Mouse (Mus musculus): ENCODE data around the gene Cxxc4. TPM values are rescaled to one million over a fixed set of nuclear protein-coding genes. Genes with fewer than 3 reads are reported as not detected.

Cxxc4 gene
- polyA plus RNA-seq, 1 experiment from 2014 or later, result 1.3 TPM

DNA sequence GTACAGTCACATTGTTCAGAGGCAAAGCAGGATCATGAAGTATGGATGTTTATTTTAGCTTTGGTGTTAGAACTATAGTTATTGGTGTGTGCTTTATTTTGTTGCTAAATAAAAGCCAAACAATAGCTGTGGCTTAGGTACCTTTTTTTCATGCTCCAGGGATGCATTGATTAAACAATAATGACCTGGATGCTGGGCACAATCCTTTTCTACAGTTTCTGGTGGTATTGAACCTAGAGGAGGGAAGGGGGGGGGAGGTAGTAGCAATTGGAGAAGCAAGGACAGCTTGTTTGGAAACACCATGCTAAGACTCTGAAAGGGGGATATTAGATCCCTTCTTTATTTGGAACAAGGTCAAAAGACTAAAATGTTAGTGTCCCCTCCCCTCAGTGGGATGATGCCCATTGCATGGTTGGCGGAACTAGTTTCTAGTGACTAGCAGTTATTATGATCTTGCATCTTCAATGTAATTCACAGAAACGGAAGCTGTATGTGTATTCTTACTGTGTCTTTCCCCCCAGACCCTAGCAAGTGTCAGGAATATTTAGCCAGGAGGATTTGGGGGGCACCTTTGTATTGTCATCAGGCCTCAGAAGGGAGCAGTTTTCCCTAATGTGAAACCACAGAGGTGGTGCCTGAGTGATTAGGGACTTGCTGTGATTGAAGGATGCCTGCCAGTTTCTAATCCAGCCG lies 975 bp downstream of the Cxxc4 start:
- Histone ChIP-seq H3K4me3 (ENCODE audit: low read depth, low read length) (0 out of 2 replicates have a peak overlapping the region, but pooled peaks have one; percentile 51), H3K4me1 (replicated peaks; ENCODE audit: control insufficient read depth, insufficient read depth, low read length) (no peaks in the 10 kb centered on the region), H3K36me3 (ENCODE audit: control insufficient read depth, insufficient read depth) (no peaks in the 10 kb centered on the region), H3K9ac (ENCODE audit: low read depth, low read length) (no peak overlapping the region), H3K4me2 (replicated peaks; ENCODE audit: low read depth) (peak overlapping the region; percentile 89; the same call in 1 of the 2 replicates), H3K27me3 (replicated peaks; ENCODE audit: control insufficient read depth, insufficient read depth, low read length) (0 out of 2 replicates have a peak, but pooled peaks cover 3% of the 10 kb centered on the region), H3K9me3 (ENCODE audit: control insufficient read depth) (no peaks in the 10 kb centered on the region), H3K27ac (ENCODE audit: low read depth, low read length) (no peak overlapping the region)
- no peak for TF ChIP-seq CTCF (IDR thresholded peaks at IDR 0.05; ENCODE audit: low read depth)
- WGBS, result 80% methylated on average over 3 of the region's 3 CpGs
- ATAC-seq, result no peak

DNA sequence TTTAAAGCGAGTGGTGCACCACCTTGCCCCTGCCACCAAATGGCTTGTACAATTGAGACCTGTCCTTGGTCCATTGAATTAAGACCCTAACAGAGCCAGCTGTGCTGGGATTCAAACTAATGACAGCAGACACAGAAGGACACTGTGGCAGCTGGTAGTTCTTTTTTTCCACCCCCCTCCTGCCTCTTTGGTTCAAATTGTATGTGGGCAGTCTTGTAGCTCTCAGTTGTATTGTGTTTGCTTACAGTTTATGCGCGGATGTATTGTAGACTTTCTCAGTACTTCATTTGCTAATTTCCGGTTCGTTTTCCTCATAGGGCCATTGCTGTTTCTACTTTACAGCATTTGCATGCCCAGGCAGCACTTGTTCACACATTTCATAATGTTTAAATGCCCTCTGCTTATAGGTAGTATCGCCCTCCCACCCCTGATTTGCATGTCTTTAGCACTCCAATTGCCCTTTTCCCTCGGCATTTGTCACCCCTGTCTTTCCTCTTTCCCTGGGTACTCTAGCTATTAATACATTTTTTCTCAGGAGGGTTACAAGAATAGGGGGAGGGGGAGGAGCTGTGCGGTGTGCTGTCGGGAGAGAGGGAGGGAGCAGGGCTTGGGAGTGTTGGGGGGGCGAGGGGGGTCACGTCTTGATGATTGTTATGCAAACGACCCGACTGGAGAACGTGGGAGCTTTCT lies 2.5 kb downstream of the Cxxc4 start:
- 10% methylated on average over 14 of the region's 14 CpGs for WGBS

DNA sequence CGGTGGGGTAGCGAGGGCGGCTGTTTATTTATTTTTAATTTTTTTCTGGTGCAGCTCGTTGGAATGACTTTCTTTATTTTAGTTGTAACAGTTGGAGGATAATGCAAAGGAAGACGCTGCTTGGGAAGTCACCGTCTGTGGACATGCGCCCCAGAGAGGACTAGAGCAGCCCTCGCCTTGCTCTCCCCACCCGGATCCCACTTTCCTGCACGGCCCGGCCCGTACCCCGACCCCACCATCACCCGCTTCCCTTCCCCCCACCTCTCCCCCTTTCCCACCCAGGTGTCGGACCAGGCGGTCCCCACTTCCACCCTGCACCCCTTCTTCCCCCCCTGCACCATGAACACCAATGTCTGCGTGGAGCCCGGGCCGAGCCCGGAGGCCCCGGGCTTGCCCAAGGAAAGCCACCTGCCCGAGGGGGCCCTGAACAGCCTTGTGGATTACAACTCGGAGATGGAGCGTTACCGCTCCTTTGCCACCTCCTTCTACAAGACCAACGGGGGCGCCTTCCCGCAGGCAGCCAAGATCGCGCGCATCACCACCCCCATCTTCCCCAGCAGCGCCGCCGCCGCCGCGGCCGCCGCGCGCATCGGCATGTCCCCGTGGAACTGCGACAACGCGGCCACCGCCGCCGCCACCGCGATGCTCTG lies 3.2 kb downstream of the Cxxc4 start:
- peak overlapping the region; percentile 58 for H3K4me3 ChIP-seq (ENCODE audit: low read depth, low read length)
- WGBS, result under 1% methylated on average over 42 of the region's 51 CpGs
- no peaks in the 10 kb centered on the region for H3K4me1 ChIP-seq (replicated peaks; ENCODE audit: control insufficient read depth, insufficient read depth, low read length)
- peak overlapping the region; percentile 28 for H3K27ac ChIP-seq (ENCODE audit: low read depth, low read length)
- ATAC-seq, result peak; percentile 9; the same call in 1 of the 2 replicates
- TF ChIP-seq CTCF (IDR thresholded peaks at IDR 0.05; ENCODE audit: low read depth), result peak; percentile 32; the same call in 1 of the 2 replicates
- H3K9me3 ChIP-seq (ENCODE audit: control insufficient read depth), result no peaks in the 10 kb centered on the region
- H3K27me3 ChIP-seq (replicated peaks; ENCODE audit: control insufficient read depth, insufficient read depth, low read length), result 0 out of 2 replicates have a peak, but pooled peaks cover 3% of the 10 kb centered on the region
- peak overlapping the region; percentile 53 for H3K9ac ChIP-seq (ENCODE audit: low read depth, low read length)
- H3K4me2 ChIP-seq (replicated peaks; ENCODE audit: low read depth), result peak overlapping the region; percentile 84
- no peaks in the 10 kb centered on the region for H3K36me3 ChIP-seq (ENCODE audit: control insufficient read depth, insufficient read depth)

More for the DNA sequence above, 2.5 kb downstream of the Cxxc4 start:
- TF ChIP-seq CTCF (IDR thresholded peaks at IDR 0.05; ENCODE audit: low read depth), result no peak
- H3K4me2 ChIP-seq (replicated peaks; ENCODE audit: low read depth), result peak overlapping the region; percentile 84
- no peak for ATAC-seq
- no peak overlapping the region for H3K27ac ChIP-seq (ENCODE audit: low read depth, low read length)
- H3K9me3 ChIP-seq (ENCODE audit: control insufficient read depth), result no peaks in the 10 kb centered on the region
- no peaks in the 10 kb centered on the region for H3K36me3 ChIP-seq (ENCODE audit: control insufficient read depth, insufficient read depth)
- no peaks in the 10 kb centered on the region for H3K4me1 ChIP-seq (replicated peaks; ENCODE audit: control insufficient read depth, insufficient read depth, low read length)
- H3K4me3 ChIP-seq (ENCODE audit: low read depth, low read length), result peak overlapping the region; percentile 58
- 0 out of 2 replicates have a peak overlapping the region, but pooled peaks have one; percentile 53 for H3K9ac ChIP-seq (ENCODE audit: low read depth, low read length)
- H3K27me3 ChIP-seq (replicated peaks; ENCODE audit: control insufficient read depth, insufficient read depth, low read length), result 0 out of 2 replicates have a peak, but pooled peaks cover 3% of the 10 kb centered on the region

DNA sequence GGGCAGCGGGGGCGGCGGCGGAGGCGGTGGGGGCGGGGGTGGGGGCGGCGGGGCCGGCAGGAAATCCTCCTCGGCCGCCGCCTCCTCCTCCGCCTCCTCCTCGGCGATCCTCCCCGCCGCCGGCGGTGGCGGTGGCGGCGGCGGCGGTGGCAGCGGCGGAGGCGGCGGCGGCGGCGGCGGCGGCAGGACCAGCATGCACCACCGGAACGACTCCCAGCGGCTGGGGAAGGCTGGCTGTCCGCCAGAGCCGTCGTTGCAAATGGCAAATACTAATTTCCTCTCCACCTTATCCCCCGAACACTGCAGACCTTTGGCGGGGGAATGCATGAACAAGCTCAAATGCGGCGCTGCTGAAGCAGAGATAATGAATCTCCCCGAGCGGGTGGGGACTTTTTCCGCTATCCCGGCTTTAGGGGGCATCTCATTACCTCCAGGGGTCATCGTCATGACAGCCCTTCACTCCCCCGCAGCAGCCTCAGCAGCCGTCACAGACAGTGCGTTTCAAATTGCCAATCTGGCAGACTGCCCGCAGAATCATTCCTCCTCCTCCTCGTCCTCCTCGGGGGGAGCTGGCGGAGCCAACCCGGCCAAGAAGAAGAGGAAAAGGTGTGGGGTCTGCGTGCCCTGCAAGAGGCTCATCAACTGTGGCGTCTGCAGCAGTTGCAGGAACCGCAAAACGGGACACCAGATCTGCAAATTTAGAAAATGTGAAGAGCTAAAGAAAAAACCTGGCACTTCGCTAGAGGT lies 3.9 kb downstream of the Cxxc4 start:
- Histone ChIP-seq H3K4me3 (ENCODE audit: low read depth, low read length) (peak overlapping the region; percentile 58), H3K9me3 (ENCODE audit: control insufficient read depth) (no peaks in the 10 kb centered on the region), H3K9ac (ENCODE audit: low read depth, low read length) (peak overlapping the region; percentile 53), H3K4me2 (replicated peaks; ENCODE audit: low read depth) (peak overlapping the region; percentile 84), H3K4me1 (replicated peaks; ENCODE audit: control insufficient read depth, insufficient read depth, low read length) (no peaks in the 10 kb centered on the region), H3K27ac (ENCODE audit: low read depth, low read length) (peak overlapping the region; percentile 28), H3K36me3 (ENCODE audit: control insufficient read depth, insufficient read depth) (no peaks in the 10 kb centered on the region), H3K27me3 (replicated peaks; ENCODE audit: control insufficient read depth, insufficient read depth, low read length) (0 out of 2 replicates have a peak, but pooled peaks cover 3% of the 10 kb centered on the region)
- WGBS, result 1% methylated on average over 37 of the region's 61 CpGs
- peak; percentile 15; the same call in 1 of the 2 replicates for TF ChIP-seq CTCF (IDR thresholded peaks at IDR 0.05; ENCODE audit: low read depth)
- ATAC-seq, result peak; percentile 34

DNA sequence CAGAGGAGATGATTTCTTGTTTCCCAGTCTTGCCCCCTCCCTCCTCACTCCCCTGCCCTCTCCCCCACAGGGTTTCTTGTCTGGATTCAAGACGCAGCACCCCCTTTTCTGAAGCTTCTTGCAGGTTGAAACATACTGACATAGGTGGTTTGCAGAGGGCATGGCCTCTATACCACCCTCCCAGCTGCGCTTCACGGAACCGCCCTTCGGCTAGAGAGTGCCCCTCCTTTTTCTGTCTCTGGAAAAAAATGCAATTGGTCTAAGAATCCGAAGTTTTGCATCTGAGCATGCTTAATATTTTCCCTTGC lies 4.4 kb downstream of the Cxxc4 start:
- Histone ChIP-seq H3K27ac (ENCODE audit: low read depth, low read length) (no peak overlapping the region), H3K36me3 (ENCODE audit: control insufficient read depth, insufficient read depth) (no peaks in the 10 kb centered on the region), H3K4me3 (ENCODE audit: low read depth, low read length) (peak overlapping the region; percentile 58), H3K9ac (ENCODE audit: low read depth, low read length) (peak overlapping the region; percentile 53), H3K9me3 (ENCODE audit: control insufficient read depth) (no peaks in the 10 kb centered on the region), H3K27me3 (replicated peaks; ENCODE audit: control insufficient read depth, insufficient read depth, low read length) (0 out of 2 replicates have a peak, but pooled peaks cover 3% of the 10 kb centered on the region), H3K4me2 (replicated peaks; ENCODE audit: low read depth) (peak overlapping the region; percentile 84), H3K4me1 (replicated peaks; ENCODE audit: control insufficient read depth, insufficient read depth, low read length) (no peaks in the 10 kb centered on the region)
- WGBS, result 23% methylated on average over 6 of the region's 6 CpGs
- no peak for ATAC-seq
- TF ChIP-seq CTCF (IDR thresholded peaks at IDR 0.05; ENCODE audit: low read depth), result no peak

Data from intestine, postnatal 0 days (tissue).